In genomic region chr15:8733669-8734362, GRCm38 (mm10) we compare ENCODE assay signal across 15 mouse cellular contexts. TPM values are rescaled to one million over a fixed set of nuclear protein-coding genes. Genes with fewer than 3 reads are reported as not detected.
A peak's percentile ranks its signal among the peaks of the same experiment; 100 is the strongest.
DNase-seq lines count a peak whose midpoint lies in the region; ATAC-seq lines count a peak whose summit lies in the region.
"Had no signal": no experiment of that assay in that cellular context is flagged by ENCODE, and none has a peak within 500 bp of the region (broad histone marks: within the 10 kb centered on the region; RNA-seq: fewer than 3 reads in every experiment).

No protein-coding gene starts in this region.

- no peaks in the 10 kb centered on the region for H3K27me3 ChIP-seq in kidney, embryonic 14.5 days (ENCODE audit: control insufficient read depth, insufficient read depth, low read length)
- no peaks in the 10 kb centered on the region for H3K27me3 ChIP-seq in embryonic facial prominence, embryonic 14.5 days (replicated peaks; ENCODE audit: control insufficient read depth, insufficient read depth, low read length)
- H3K27me3 ChIP-seq in limb, embryonic 12.5 days = no peaks in the 10 kb centered on the region
- H3K27me3 ChIP-seq: Patski had no signal

- ATAC-seq in kidney, embryonic 14.5 days (ENCODE audit: low FRiP score, low TSS enrichment) = peak; percentile 75
- no peak for ATAC-seq in embryonic facial prominence, embryonic 14.5 days (ENCODE audit: low read depth)
- no peak for ATAC-seq in limb, embryonic 12.5 days (ENCODE audit: insufficient number of reproducible peaks, insufficient read depth, low FRiP score, low TSS enrichment, low read depth)
- ATAC-seq: Patski had no signal

- H3K9me3 ChIP-seq in kidney, embryonic 14.5 days (ENCODE audit: control insufficient read depth, low read length) = no peaks in the 10 kb centered on the region
- H3K9me3 ChIP-seq in embryonic facial prominence, embryonic 14.5 days (ENCODE audit: control insufficient read depth, low read length) = no peaks in the 10 kb centered on the region
- H3K9me3 ChIP-seq in limb, embryonic 12.5 days = no peaks in the 10 kb centered on the region

- DNase-seq in kidney, postnatal 14 days = no peak
- peak; percentile 36 for DNase-seq in Muller cell, postnatal 12 days (ENCODE audit: inconsistent ontology term)
- DNase-seq in embryonic facial prominence, embryonic 14.5 days (ENCODE audit: low spot score) = peak; percentile 23
- no peak for DNase-seq in frontal cortex, postnatal 25 days (ENCODE audit: low spot score in 2 of 2)
- no peak for DNase-seq in gastrocnemius, adult 18-20 months (ENCODE audit: low spot score)
- no peak for DNase-seq in ovary, adult 18-20 months (ENCODE audit: low spot score)
- DNase-seq: cerebellum, adult 9-10 months; heart, adult 11 months; heart, postnatal 36 days; lung, postnatal 14 days; thymus, adult 2 months had no signal

- H3K36me3 ChIP-seq in kidney, embryonic 14.5 days (ENCODE audit: control insufficient read depth, insufficient read depth, low read length) = no peaks in the 10 kb centered on the region
- H3K36me3 ChIP-seq in embryonic facial prominence, embryonic 14.5 days (ENCODE audit: control insufficient read depth, insufficient read depth, low read length) = no peaks in the 10 kb centered on the region
- H3K36me3 ChIP-seq in limb, embryonic 12.5 days = no peaks in the 10 kb centered on the region

- WGBS in kidney, embryonic 14.5 days = 17% methylated on average over 7 of the region's 7 CpGs
- 25% methylated on average over 7 of the region's 7 CpGs for WGBS in embryonic facial prominence, embryonic 14.5 days
- 17% methylated on average over 7 of the region's 7 CpGs for WGBS in limb, embryonic 12.5 days

- no peak overlapping the region for H3K4me2 ChIP-seq in kidney, embryonic 14.5 days (replicated peaks; ENCODE audit: low read depth, low read length)
- no peak overlapping the region for H3K4me2 ChIP-seq in embryonic facial prominence, embryonic 14.5 days (ENCODE audit: low read depth, low read length)
- peak overlapping the region; percentile 18 for H3K4me2 ChIP-seq in limb, embryonic 12.5 days

- no peak overlapping the region for H3K4me3 ChIP-seq in kidney, embryonic 14.5 days (ENCODE audit: low read length)
- no peak overlapping the region for H3K4me3 ChIP-seq in embryonic facial prominence, embryonic 14.5 days (ENCODE audit: low read depth, low read length)
- no peak overlapping the region for H3K4me3 ChIP-seq in limb, embryonic 12.5 days (replicated peaks)
- H3K4me3 ChIP-seq: erythroblast, embryonic 14.5 days had no signal

- peak overlapping the region; percentile 43; the same call in 1 of the 2 replicates for H3K27ac ChIP-seq in kidney, embryonic 14.5 days (ENCODE audit: low read depth, low read length)
- H3K27ac ChIP-seq in embryonic facial prominence, embryonic 14.5 days (replicated peaks; ENCODE audit: low read depth, low read length) = no peak overlapping the region
- H3K27ac ChIP-seq in limb, embryonic 12.5 days = peak overlapping the region; percentile 54

- no peak overlapping the region for H3K9ac ChIP-seq in kidney, embryonic 14.5 days (ENCODE audit: low read depth, low read length)
- no peak overlapping the region for H3K9ac ChIP-seq in embryonic facial prominence, embryonic 14.5 days (ENCODE audit: low read depth, low read length)
- H3K9ac ChIP-seq in limb, embryonic 12.5 days (replicated peaks) = no peak overlapping the region

- no peaks in the 10 kb centered on the region for H3K4me1 ChIP-seq in kidney, embryonic 14.5 days (ENCODE audit: control insufficient read depth, insufficient read depth, low read length)
- no peaks in the 10 kb centered on the region; the same call in 1 of the 2 replicates for H3K4me1 ChIP-seq in embryonic facial prominence, embryonic 14.5 days (ENCODE audit: control insufficient read depth, insufficient read depth, low read length)
- H3K4me1 ChIP-seq in limb, embryonic 12.5 days (replicated peaks) = peaks cover 9% of the 10 kb centered on the region

RNA-seq across cellular contexts. Expression of gene Slc1a3, which starts 23.3 kb away (rescaled TPM):
- polyA plus RNA-seq in kidney, embryonic 14.5 days (2014; fragmentation: Nextera tagmentation; extraction: Ambion mirVana) = 14.7 and 16.8 TPM in 2 replicates
- 32.8 and 36.5 TPM in 2 replicates for polyA plus RNA-seq in embryonic facial prominence, embryonic 14.5 days (2014; fragmentation: Nextera tagmentation; extraction: Ambion mirVana)
- 36.8 and 44.6 TPM in 2 replicates for polyA plus RNA-seq in limb, embryonic 12.5 days (2016; fragmentation: Nextera tagmentation; extraction: Ambion mirVana)
- 1 to 10 TPM; 1.4 to 1.8 TPM for total RNA-seq in gastrocnemius, adult 18-20 months (2021)
- polyA plus RNA-seq: erythroblast, embryonic 14.5 days had no signal

Comparison
In these comparisons a context has a peak if more than half of its experiments do, and no peak if none do; other contexts are left out.
1. DNase-seq: peak in Muller cell, postnatal 12 days (single experiment) and embryonic facial prominence, embryonic 14.5 days (single experiment); none in kidney, postnatal 14 days (single experiment), frontal cortex, postnatal 25 days (0 of 2), gastrocnemius, adult 18-20 months (single experiment) and ovary, adult 18-20 months (single experiment).